In genomic region chr14:53875736-53876135, GRCm38 (mm10) we compare ENCODE assay signal across 9 mouse cellular contexts.
"Had no signal": no experiment of that assay in that cellular context is flagged by ENCODE, and none has a peak within 500 bp of the region (broad histone marks: within the 10 kb centered on the region; RNA-seq: fewer than 3 reads in every experiment).

No protein-coding gene starts in this region.

- DNase-seq: liver; liver, embryonic 13.5 days; liver, postnatal 0 days; lung, adult 2 months; lung, postnatal 14 days; lung, postnatal 36 days; right cerebral cortex, postnatal 25 days; right cerebral cortex, postnatal 4 days; spleen, adult 18-20 months had no signal
